Comparison of ENCODE assay signal across 32 mouse cellular contexts in the genomic region with DNA sequence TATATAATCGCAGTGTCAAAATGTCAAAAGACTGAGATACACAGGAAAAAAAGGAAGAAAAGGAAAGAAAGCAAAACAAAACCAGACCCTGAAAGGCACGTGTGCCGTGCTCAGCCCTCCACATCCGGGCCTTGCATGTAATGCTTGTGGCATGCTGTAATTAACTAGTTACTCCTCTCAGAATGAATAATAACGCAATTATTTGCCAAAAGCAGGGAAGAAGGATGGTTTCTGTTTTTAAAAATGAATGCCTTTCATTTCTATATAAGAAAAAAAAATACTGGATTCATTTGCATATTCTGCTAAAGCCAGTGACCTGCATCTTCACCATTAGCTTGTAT.
A peak's percentile ranks its signal among the peaks of the same experiment; 100 is the strongest.
DNase-seq lines count a peak whose midpoint lies in the region; ATAC-seq lines count a peak whose summit lies in the region.
"Had no signal": no experiment of that assay in that cellular context is flagged by ENCODE, and none has a peak within 500 bp of the region (broad histone marks: within the 10 kb centered on the region; RNA-seq: fewer than 3 reads in every experiment).

No protein-coding gene starts in this region.

- H3K27ac ChIP-seq in midbrain, embryonic 14.5 days (replicated peaks; ENCODE audit: low read depth, low read length), result no peak overlapping the region
- H3K27ac ChIP-seq in midbrain, embryonic 16.5 days (ENCODE audit: low read length), result no peak overlapping the region
- H3K27ac ChIP-seq in forebrain, embryonic 16.5 days (ENCODE audit: low read length), result no peak overlapping the region
- H3K27ac ChIP-seq: embryonic facial prominence, embryonic 13.5 days; liver, embryonic 14.5 days; midbrain, embryonic 15.5 days; neural tube, embryonic 12.5 days; stomach, postnatal 0 days had no signal

- H3K9ac ChIP-seq in midbrain, embryonic 14.5 days (replicated peaks; ENCODE audit: low read length), result no peak overlapping the region
- H3K9ac ChIP-seq in midbrain, embryonic 16.5 days (ENCODE audit: low read depth, low read length), result no peak overlapping the region
- H3K9ac ChIP-seq in forebrain, embryonic 16.5 days (replicated peaks; ENCODE audit: low read depth, low read length), result no peak overlapping the region
- H3K9ac ChIP-seq: embryonic facial prominence, embryonic 13.5 days; hindbrain, embryonic 13.5 days; liver, embryonic 14.5 days; lung, embryonic 14.5 days; midbrain, embryonic 15.5 days; neural tube, embryonic 12.5 days had no signal

- H3K27me3 ChIP-seq in midbrain, embryonic 14.5 days (ENCODE audit: control insufficient read depth, insufficient read depth, low read length), result no peaks in the 10 kb centered on the region
- H3K27me3 ChIP-seq in midbrain, embryonic 16.5 days (ENCODE audit: control insufficient read depth, insufficient read depth, low read depth, low read length), result no peaks in the 10 kb centered on the region
- H3K27me3 ChIP-seq in forebrain, embryonic 16.5 days (replicated peaks; ENCODE audit: control insufficient read depth, insufficient read depth, low read length), result no peaks in the 10 kb centered on the region
- H3K27me3 ChIP-seq: embryonic facial prominence, embryonic 13.5 days; hindbrain, embryonic 13.5 days; midbrain, embryonic 15.5 days; neural tube, embryonic 12.5 days; Patski had no signal

- no peaks in the 10 kb centered on the region for H3K9me3 ChIP-seq in midbrain, embryonic 14.5 days (ENCODE audit: control insufficient read depth, low read length)
- H3K9me3 ChIP-seq in midbrain, embryonic 16.5 days (replicated peaks; ENCODE audit: control insufficient read depth, low read length, poor library complexity, severe bottlenecking), result no peaks in the 10 kb centered on the region
- H3K9me3 ChIP-seq in forebrain, embryonic 16.5 days (ENCODE audit: control insufficient read depth, low read length), result no peaks in the 10 kb centered on the region
- H3K9me3 ChIP-seq: embryonic facial prominence, embryonic 13.5 days; hindbrain, embryonic 13.5 days; midbrain, embryonic 15.5 days; neural tube, embryonic 12.5 days had no signal

- H3K4me2 ChIP-seq in midbrain, embryonic 14.5 days (ENCODE audit: low read length), result no peak overlapping the region
- no peak overlapping the region for H3K4me2 ChIP-seq in midbrain, embryonic 16.5 days (ENCODE audit: low read length)
- H3K4me2 ChIP-seq in forebrain, embryonic 16.5 days (ENCODE audit: low read length), result no peak overlapping the region
- H3K4me2 ChIP-seq: embryonic facial prominence, embryonic 13.5 days; heart, embryonic 11.5 days; hindbrain, embryonic 13.5 days; lung, embryonic 14.5 days; midbrain, embryonic 15.5 days; neural tube, embryonic 12.5 days had no signal

- no peaks in the 10 kb centered on the region for H3K36me3 ChIP-seq in midbrain, embryonic 14.5 days (ENCODE audit: control insufficient read depth, insufficient read depth, low read length)
- no peaks in the 10 kb centered on the region for H3K36me3 ChIP-seq in midbrain, embryonic 16.5 days (ENCODE audit: control insufficient read depth, insufficient read depth, low read length)
- H3K36me3 ChIP-seq in forebrain, embryonic 16.5 days (ENCODE audit: control insufficient read depth, insufficient read depth), result no peaks in the 10 kb centered on the region
- H3K36me3 ChIP-seq: embryonic facial prominence, embryonic 13.5 days; midbrain, embryonic 15.5 days; neural tube, embryonic 12.5 days had no signal

- H3K4me1 ChIP-seq in midbrain, embryonic 14.5 days (ENCODE audit: control insufficient read depth, insufficient read depth, low read length), result peaks cover 4% of the 10 kb centered on the region; the same call in 1 of the 2 replicates
- no peaks in the 10 kb centered on the region for H3K4me1 ChIP-seq in midbrain, embryonic 16.5 days (ENCODE audit: control insufficient read depth, insufficient read depth, low read length)
- peaks cover 8% of the 10 kb centered on the region for H3K4me1 ChIP-seq in forebrain, embryonic 16.5 days (replicated peaks; ENCODE audit: control insufficient read depth, insufficient read depth, low read length)
- H3K4me1 ChIP-seq: embryonic facial prominence, embryonic 13.5 days; neural tube, embryonic 12.5 days had no signal

- H3K4me3 ChIP-seq in midbrain, embryonic 14.5 days (replicated peaks; ENCODE audit: low read depth, low read length), result no peak overlapping the region
- H3K4me3 ChIP-seq in midbrain, embryonic 16.5 days (ENCODE audit: low read depth, low read length), result no peak overlapping the region
- H3K4me3 ChIP-seq in forebrain, embryonic 16.5 days (replicated peaks; ENCODE audit: low read length), result no peak overlapping the region
- H3K4me3 ChIP-seq: embryonic facial prominence, embryonic 13.5 days; erythroblast, embryonic 14.5 days; hindbrain, embryonic 13.5 days; midbrain, embryonic 15.5 days; neural tube, embryonic 12.5 days had no signal

- 71% methylated on average over 5 of the region's 5 CpGs for WGBS in midbrain, embryonic 14.5 days
- WGBS in midbrain, embryonic 16.5 days, result 52% methylated on average over 5 of the region's 5 CpGs
- WGBS in forebrain, embryonic 16.5 days, result 26% methylated on average over 5 of the region's 5 CpGs

- no peak for ATAC-seq in midbrain, embryonic 14.5 days (ENCODE audit: low FRiP score, low TSS enrichment)
- ATAC-seq in midbrain, embryonic 16.5 days, result no peak
- ATAC-seq in forebrain, embryonic 16.5 days, result peak; percentile 81
- ATAC-seq: intestine, embryonic 16.5 days had no signal

- peak; percentile 28 for DNase-seq in midbrain, embryonic 14.5 days
- DNase-seq in NIH3T3 (ENCODE audit: low read depth) (peak; percentile 61), MN1 (ENCODE audit: low spot score) (no peak)
- DNase-seq in right cerebral cortex, postnatal 14 days, result no peak
- DNase-seq: adrenal gland, postnatal 14 days; cerebellum, adult 11-12 months; cerebellum, adult 9-11 months; gastrocnemius, postnatal 25 days; heart, adult 18-20 months; heart, postnatal 36 days; kidney, adult 9 months; kidney, postnatal 10 days; layer of hippocampus, postnatal 36 days; liver; lung, postnatal 14 days; right cerebral cortex, adult 18-20 months; right cerebral cortex, postnatal 4 days; thymus, adult 18-20 months; thymus, postnatal 36 days had no signal

Comparison
In these comparisons a context has a peak if more than half of its experiments do, and no peak if none do; other contexts are left out.
1. DNase-seq: peak in midbrain, embryonic 14.5 days (single experiment) and NIH3T3 (single experiment); none in MN1 (single experiment) and right cerebral cortex, postnatal 14 days (single experiment).